In the genomic region with DNA sequence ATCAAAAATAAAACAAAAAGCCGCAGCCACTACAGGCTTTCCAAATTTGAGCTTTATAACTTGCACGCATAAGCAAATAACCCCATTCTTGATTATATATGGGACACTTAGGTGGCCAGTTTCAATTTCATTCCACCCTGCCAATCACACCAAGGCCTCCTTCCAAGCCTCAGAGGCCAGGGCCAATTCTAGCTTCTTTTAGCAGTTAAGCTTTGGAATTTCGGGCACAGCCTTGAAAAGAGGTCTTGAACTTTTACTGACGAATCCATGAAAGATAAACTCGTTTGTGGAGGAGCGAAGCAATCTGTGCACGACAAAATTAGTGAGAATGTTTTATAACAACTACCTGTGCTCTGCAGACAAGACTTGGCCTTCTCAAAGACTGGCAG, we compare ENCODE assay signal across 8 mouse cellular contexts. TPM values are rescaled to one million over a fixed set of nuclear protein-coding genes. Genes with fewer than 3 reads are reported as not detected.
DNase-seq lines count a peak whose midpoint lies in the region; ATAC-seq and TF ChIP-seq lines count a peak whose summit lies in the region.

No protein-coding gene starts in this region.

- TF ChIP-seq CTCF in lung, postnatal 0 days (IDR thresholded peaks at IDR 0.05): no peak

- 26% methylated on average over 7 of the region's 7 CpGs for WGBS in lung, postnatal 0 days
- 42% methylated on average over 7 of the region's 7 CpGs for whole genome bisulfite sequencing in limb, embryonic 12.5 days
- 24% methylated on average over 7 of the region's 7 CpGs for WGBS in stomach, embryonic 15.5 days

- ATAC-seq in lung, postnatal 0 days: no peak
- ATAC-seq in limb, embryonic 12.5 days (ENCODE audit: insufficient number of reproducible peaks, insufficient read depth, low FRiP score, low TSS enrichment, low read depth): no peak
- ATAC-seq in stomach, embryonic 15.5 days (ENCODE audit: insufficient read depth, low FRiP score, low read depth): no peak

- H3K9me3 ChIP-seq in lung, postnatal 0 days (ENCODE audit: low read length): no peaks in the 10 kb centered on the region
- H3K9me3 ChIP-seq in limb, embryonic 12.5 days: no peaks in the 10 kb centered on the region
- H3K9me3 ChIP-seq in stomach, embryonic 15.5 days: no peaks in the 10 kb centered on the region

- peaks cover 10% of the 10 kb centered on the region; the same call in 1 of the 2 replicates for H3K4me1 ChIP-seq in lung, postnatal 0 days (ENCODE audit: insufficient read depth, low read depth, low read length)
- peaks cover 22% of the 10 kb centered on the region for H3K4me1 ChIP-seq in limb, embryonic 12.5 days (replicated peaks)
- H3K4me1 ChIP-seq in stomach, embryonic 15.5 days: peaks cover 18% of the 10 kb centered on the region

- peak overlapping the region; percentile 43 for H3K9ac ChIP-seq in lung, postnatal 0 days (replicated peaks; ENCODE audit: low read depth)
- H3K9ac ChIP-seq in limb, embryonic 12.5 days (replicated peaks): peak overlapping the region; percentile 47
- peak overlapping the region; percentile 18; the same call in 1 of the 2 replicates for H3K9ac ChIP-seq in stomach, embryonic 15.5 days

- peak; percentile 77 for DNase-seq in adrenal gland, adult 2 months
- no peak for DNase-seq in adrenal gland, adult 18-20 months (ENCODE audit: low spot score in 2 of 2)
- no peak for DNase-seq in lung, postnatal 0 days (ENCODE audit: low spot score)
- no peak for DNase-seq in lung, postnatal 4 days
- no peak for DNase-seq in layer of hippocampus, postnatal 25 days (ENCODE audit: extremely low spot score in 1 of 2, low spot score in 1 of 2)
- DNase-seq in thymus, postnatal 10 days (ENCODE audit: low spot score in 2 of 2): no peak

- H3K36me3 ChIP-seq in lung, postnatal 0 days (ENCODE audit: insufficient read depth, low read length): no peaks in the 10 kb centered on the region
- peaks cover 24% of the 10 kb centered on the region for H3K36me3 ChIP-seq in limb, embryonic 12.5 days
- no peaks in the 10 kb centered on the region for H3K36me3 ChIP-seq in stomach, embryonic 15.5 days

- H3K4me2 ChIP-seq in lung, postnatal 0 days (replicated peaks; ENCODE audit: low read depth, low read length): peak overlapping the region; percentile 74
- peak overlapping the region; percentile 63 for H3K4me2 ChIP-seq in limb, embryonic 12.5 days
- peak overlapping the region; percentile 83 for H3K4me2 ChIP-seq in stomach, embryonic 15.5 days

- TF ChIP-seq EP300 in lung, postnatal 0 days (IDR thresholded peaks at IDR 0.05): no peak

- no peaks in the 10 kb centered on the region for H3K27me3 ChIP-seq in lung, postnatal 0 days (replicated peaks; ENCODE audit: insufficient read depth, low read length)
- H3K27me3 ChIP-seq in limb, embryonic 12.5 days: no peaks in the 10 kb centered on the region; the same call in 1 of the 2 replicates
- H3K27me3 ChIP-seq in stomach, embryonic 15.5 days (replicated peaks): no peaks in the 10 kb centered on the region

- H3K27ac ChIP-seq in lung, postnatal 0 days (ENCODE audit: low read length): peak overlapping the region; percentile 97
- peak overlapping the region; percentile 98 for H3K27ac ChIP-seq in limb, embryonic 12.5 days
- peak overlapping the region; percentile 98 for H3K27ac ChIP-seq in stomach, embryonic 15.5 days

- H3K4me3 ChIP-seq in lung, postnatal 0 days (ENCODE audit: low read depth, low read length): peak overlapping the region; percentile 56
- H3K4me3 ChIP-seq in limb, embryonic 12.5 days (replicated peaks): peak overlapping the region; percentile 56
- peak overlapping the region; percentile 62 for H3K4me3 ChIP-seq in stomach, embryonic 15.5 days (replicated peaks)

RNA-seq across cellular contexts. Expression of a gene that starts 10.4 kb away (rescaled TPM):
- 10 to 100 TPM; 51.2 to 89.3 TPM for total RNA-seq in adrenal gland, adult 2 months (2021)
- polyA plus RNA-seq in adrenal gland, adult 2 months (2012; rRNA removed): 45.9 and 65.5 TPM in 2 replicates
- total RNA-seq in adrenal gland, adult 18-20 months (2021): 10 to 100 TPM; 50.1 to 51.8 TPM
- 45.6 and 53.0 TPM in 2 replicates for polyA plus RNA-seq in lung, postnatal 0 days (2015; fragmentation: Nextera tagmentation; extraction: Ambion mirVana)
- polyA plus RNA-seq in limb, embryonic 12.5 days (2016; fragmentation: Nextera tagmentation; extraction: Ambion mirVana): 18.3 and 19.2 TPM in 2 replicates
- 24.3 and 24.5 TPM in 2 replicates for polyA plus RNA-seq in stomach, embryonic 15.5 days (2015; fragmentation: Nextera tagmentation; extraction: Ambion mirVana)
- 100 to 1,000 TPM in 1 of 2 experiments, 10 to 100 TPM in 1; 89.0 to 105 TPM for total RNA-seq in layer of hippocampus, postnatal 25 days (2021)

RNA-seq across cellular contexts. Expression of a gene that starts 12.2 kb away (rescaled TPM):
- under 1 TPM in 1 of 2 experiments, not detected in 1; 0.09 TPM for total RNA-seq in adrenal gland, adult 2 months (2021)
- polyA plus RNA-seq in adrenal gland, adult 2 months (2012; rRNA removed): 0.62 and 0.65 TPM in 2 replicates
- total RNA-seq in adrenal gland, adult 18-20 months (2021): under 1 TPM; 0.13 to 0.48 TPM
- 0.12 and 0.13 TPM in 2 replicates for polyA plus RNA-seq in lung, postnatal 0 days (2015; fragmentation: Nextera tagmentation; extraction: Ambion mirVana)
- polyA plus RNA-seq in limb, embryonic 12.5 days (2016; fragmentation: Nextera tagmentation; extraction: Ambion mirVana): 0.20 and 0.56 TPM in 2 replicates
- 0.27 and 0.33 TPM in 2 replicates for polyA plus RNA-seq in stomach, embryonic 15.5 days (2015; fragmentation: Nextera tagmentation; extraction: Ambion mirVana)
- total RNA-seq in layer of hippocampus, postnatal 25 days (2021): 1 to 10 TPM; 1.8 to 2.9 TPM

RNA-seq across cellular contexts. Expression of a gene that starts 17.3 kb away (rescaled TPM):
- total RNA-seq in adrenal gland, adult 2 months (2021): 1 to 10 TPM; 2.2 to 6.0 TPM
- 9.8 and 11.1 TPM in 2 replicates for polyA plus RNA-seq in adrenal gland, adult 2 months (2012; rRNA removed)
- total RNA-seq in adrenal gland, adult 18-20 months (2021): 1 to 10 TPM; 5.2 to 7.4 TPM
- polyA plus RNA-seq in lung, postnatal 0 days (2015; fragmentation: Nextera tagmentation; extraction: Ambion mirVana): 11.2 and 12.8 TPM in 2 replicates
- polyA plus RNA-seq in limb, embryonic 12.5 days (2016; fragmentation: Nextera tagmentation; extraction: Ambion mirVana): 3.3 and 4.1 TPM in 2 replicates
- 49.2 and 50.1 TPM in 2 replicates for polyA plus RNA-seq in stomach, embryonic 15.5 days (2015; fragmentation: Nextera tagmentation; extraction: Ambion mirVana)
- 1 to 10 TPM; 1.2 to 1.7 TPM for total RNA-seq in layer of hippocampus, postnatal 25 days (2021)

RNA-seq across cellular contexts. Expression of a gene that starts 43.5 kb away (rescaled TPM):
- 100 to 1,000 TPM in 1 of 2 experiments, 10 to 100 TPM in 1; 52.8 to 111 TPM for total RNA-seq in adrenal gland, adult 2 months (2021)
- 313 and 342 TPM in 2 replicates for polyA plus RNA-seq in adrenal gland, adult 2 months (2012; rRNA removed)
- 10 to 100 TPM; 70.6 to 72.7 TPM for total RNA-seq in adrenal gland, adult 18-20 months (2021)
- polyA plus RNA-seq in lung, postnatal 0 days (2015; fragmentation: Nextera tagmentation; extraction: Ambion mirVana): 56.0 and 59.4 TPM in 2 replicates
- polyA plus RNA-seq in limb, embryonic 12.5 days (2016; fragmentation: Nextera tagmentation; extraction: Ambion mirVana): 105 TPM in 2 replicates
- polyA plus RNA-seq in stomach, embryonic 15.5 days (2015; fragmentation: Nextera tagmentation; extraction: Ambion mirVana): 65.5 and 69.9 TPM in 2 replicates
- total RNA-seq in layer of hippocampus, postnatal 25 days (2021): 10 to 100 TPM; 27.3 to 29.3 TPM

RNA-seq across cellular contexts. Expression of a gene that starts 51.5 kb away (rescaled TPM):
- total RNA-seq in adrenal gland, adult 2 months (2021): 10 to 100 TPM; 45.2 to 55.1 TPM
- polyA plus RNA-seq in adrenal gland, adult 2 months (2012; rRNA removed): 196 and 208 TPM in 2 replicates
- 10 to 100 TPM; 45.2 to 48.3 TPM for total RNA-seq in adrenal gland, adult 18-20 months (2021)
- 62.6 and 63.3 TPM in 2 replicates for polyA plus RNA-seq in lung, postnatal 0 days (2015; fragmentation: Nextera tagmentation; extraction: Ambion mirVana)
- polyA plus RNA-seq in limb, embryonic 12.5 days (2016; fragmentation: Nextera tagmentation; extraction: Ambion mirVana): 77.5 and 78.5 TPM in 2 replicates
- 70.4 and 71.2 TPM in 2 replicates for polyA plus RNA-seq in stomach, embryonic 15.5 days (2015; fragmentation: Nextera tagmentation; extraction: Ambion mirVana)
- total RNA-seq in layer of hippocampus, postnatal 25 days (2021): 10 to 100 TPM; 43.8 to 45.0 TPM
